Mouse (Mus musculus) hindbrain, embryonic 12.5 days (tissue): ENCODE data around the gene Mvb12b. TPM values are rescaled to one million over a fixed set of nuclear protein-coding genes. Genes with fewer than 3 reads are reported as not detected.

Experiments
- ATAC-seq: fragments of 200-750 bp; cut with Nextera tagmentation; 2 replicates; pipeline ENCODE4 v1.8.0; 2017; ENCODE audit warnings: moderate TSS enrichment; ENCODE audit not compliant: low FRiP score
- H3K27ac ChIP-seq: fragments of 300-500 bp; sonication (generic); 2 replicates; pipeline ENCODE4 v1.5.1; 2016; ENCODE audit warnings: mild to moderate bottlenecking
- H3K27me3 ChIP-seq: fragments of 300-500 bp; sonication (generic); 2 replicates; pipeline ENCODE4 v1.6.1; 2016; ENCODE audit warnings: mild to moderate bottlenecking
- H3K36me3 ChIP-seq: fragments of 300-500 bp; sonication (generic); 2 replicates; pipeline ENCODE4 v1.6.1; 2016; ENCODE audit warnings: mild to moderate bottlenecking
- H3K4me1 ChIP-seq: fragments of 300-500 bp; sonication (generic); 2 replicates; pipeline ENCODE4 v1.6.1; 2016
- H3K4me2 ChIP-seq: fragments of 300-500 bp; sonication (generic); replicated peaks from 2 replicates; pipeline ENCODE4 v1.6.1; 2016; ENCODE audit warnings: mild to moderate bottlenecking
- H3K4me3 ChIP-seq: fragments of 300-500 bp; sonication (generic); 2 replicates; pipeline ENCODE4 v1.5.1; 2016; ENCODE audit warnings: mild to moderate bottlenecking
- H3K9ac ChIP-seq: fragments of 300-500 bp; sonication (generic); 2 replicates; pipeline ENCODE4 v1.6.1; 2016; ENCODE audit warnings: mild to moderate bottlenecking, moderate library complexity
- H3K9me3 ChIP-seq: fragments of 300-500 bp; sonication (generic); replicated peaks from 2 replicates; pipeline ENCODE4 v1.6.1; 2016; ENCODE audit warnings: mild to moderate bottlenecking
- WGBS: fragments of 180-500 bp; shearing (Covaris S2); methylation state at CpG from one replicate; pipeline ENCODE4 v1.1.7; 2016; 5-methylcytosine and 5-hydroxymethylcytosine counted together
- polyA plus RNA-seq: library from polyadenylated mRNA; unstranded; fragments of >200 nt; fragmentation: Nextera tagmentation; extraction: Ambion mirVana; gene quantifications from 2 replicates; pipeline ENCODE4 v1.2.1, GENCODE M21; 2016

Mvb12b gene
- polyA plus RNA-seq, 1 experiment from 2014 or later = 58.9 TPM

DNA sequence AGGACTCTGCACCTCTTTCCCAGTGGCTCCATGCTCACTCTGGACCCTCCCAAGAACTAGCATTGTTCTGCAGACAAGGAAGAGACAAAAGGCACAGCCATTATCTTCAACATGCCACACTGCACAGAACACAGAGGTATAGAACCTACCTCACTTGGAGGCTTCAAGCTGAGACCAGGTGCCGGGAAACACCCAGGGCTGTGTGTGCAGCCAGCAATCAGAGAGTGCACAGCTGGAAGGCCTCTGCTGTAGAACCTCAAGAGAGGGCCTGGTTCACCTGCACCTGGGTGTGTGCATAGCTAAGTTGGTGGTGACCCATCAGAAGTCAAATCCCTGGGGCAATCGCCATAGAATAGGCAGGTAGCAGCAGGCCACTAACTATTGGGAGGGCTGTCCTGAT lies 8.5 kb downstream of the Mvb12b start:
- H3K36me3 ChIP-seq = no peaks in the 10 kb centered on the region
- H3K27me3 ChIP-seq = no peaks in the 10 kb centered on the region
- peak overlapping the region; percentile 99 for H3K27ac ChIP-seq
- peaks cover 75% of the 10 kb centered on the region for H3K4me1 ChIP-seq
- no peak overlapping the region for H3K4me3 ChIP-seq
- H3K9ac ChIP-seq = 0 out of 2 replicates have a peak overlapping the region, but pooled peaks have one; percentile 33
- no peaks in the 10 kb centered on the region for H3K9me3 ChIP-seq
- no peak for ATAC-seq
- WGBS = 63% methylated on average over 2 of the region's 2 CpGs
- no peak overlapping the region for H3K4me2 ChIP-seq

GRCm38 (mm10) chr2:33878437-33878836 lies 9.3 kb downstream of the Mvb12b start:
- Histone ChIP-seq H3K27ac (peak overlapping the region; percentile 99), H3K27me3 (no peaks in the 10 kb centered on the region), H3K4me2 (no peak overlapping the region), H3K4me1 (peaks cover 75% of the 10 kb centered on the region), H3K9ac (peak overlapping the region; percentile 33), H3K4me3 (no peak overlapping the region), H3K36me3 (peaks cover 7% of the 10 kb centered on the region), H3K9me3 (no peaks in the 10 kb centered on the region)
- ATAC-seq = no peak; the same call in 1 of the 2 replicates
- WGBS = 21% methylated on average over 11 of the region's 11 CpGs

DNA sequence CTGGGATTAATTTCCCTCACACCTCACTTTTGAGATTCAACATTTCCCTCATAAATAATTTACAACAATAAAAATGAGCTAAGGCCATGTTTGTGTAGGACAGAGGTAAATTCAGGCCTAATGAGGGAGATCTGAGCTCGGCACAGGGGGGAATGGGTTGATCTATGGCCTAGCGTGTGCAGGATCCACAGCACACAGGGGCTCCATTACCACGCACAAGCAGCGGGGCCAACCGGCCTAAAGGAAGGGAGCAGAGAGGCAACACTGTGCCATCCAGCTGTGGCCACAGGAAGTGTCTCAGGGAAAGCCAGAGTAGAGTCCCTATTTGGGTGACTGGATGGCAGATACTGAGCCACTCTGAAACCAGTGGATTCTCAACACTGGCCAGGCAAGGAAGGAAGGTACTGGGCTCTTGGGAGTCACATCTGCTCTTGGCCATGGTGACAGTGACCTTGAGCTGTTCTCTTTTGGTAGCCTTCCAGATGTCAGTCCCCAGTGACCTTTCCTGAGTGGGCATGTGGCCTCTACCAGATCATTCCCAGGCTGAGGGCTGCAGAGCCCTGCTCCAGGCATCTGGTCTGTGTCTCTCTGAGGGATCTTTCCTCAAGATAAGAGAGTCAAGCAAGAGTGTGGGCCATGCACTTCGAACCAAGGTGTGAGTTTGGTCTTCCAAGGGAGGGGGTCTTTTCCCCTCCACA lies 9.9 kb downstream of the Mvb12b start:
- Histone ChIP-seq H3K36me3 (peaks cover 13% of the 10 kb centered on the region), H3K27me3 (no peaks in the 10 kb centered on the region), H3K27ac (peak overlapping the region; percentile 99), H3K4me2 (no peak overlapping the region), H3K9ac (0 out of 2 replicates have a peak overlapping the region, but pooled peaks have one; percentile 23), H3K9me3 (no peaks in the 10 kb centered on the region), H3K4me3 (no peak overlapping the region), H3K4me1 (peaks cover 77% of the 10 kb centered on the region)
- 64% methylated on average over 6 of the region's 6 CpGs for WGBS
- no peak for ATAC-seq

DNA sequence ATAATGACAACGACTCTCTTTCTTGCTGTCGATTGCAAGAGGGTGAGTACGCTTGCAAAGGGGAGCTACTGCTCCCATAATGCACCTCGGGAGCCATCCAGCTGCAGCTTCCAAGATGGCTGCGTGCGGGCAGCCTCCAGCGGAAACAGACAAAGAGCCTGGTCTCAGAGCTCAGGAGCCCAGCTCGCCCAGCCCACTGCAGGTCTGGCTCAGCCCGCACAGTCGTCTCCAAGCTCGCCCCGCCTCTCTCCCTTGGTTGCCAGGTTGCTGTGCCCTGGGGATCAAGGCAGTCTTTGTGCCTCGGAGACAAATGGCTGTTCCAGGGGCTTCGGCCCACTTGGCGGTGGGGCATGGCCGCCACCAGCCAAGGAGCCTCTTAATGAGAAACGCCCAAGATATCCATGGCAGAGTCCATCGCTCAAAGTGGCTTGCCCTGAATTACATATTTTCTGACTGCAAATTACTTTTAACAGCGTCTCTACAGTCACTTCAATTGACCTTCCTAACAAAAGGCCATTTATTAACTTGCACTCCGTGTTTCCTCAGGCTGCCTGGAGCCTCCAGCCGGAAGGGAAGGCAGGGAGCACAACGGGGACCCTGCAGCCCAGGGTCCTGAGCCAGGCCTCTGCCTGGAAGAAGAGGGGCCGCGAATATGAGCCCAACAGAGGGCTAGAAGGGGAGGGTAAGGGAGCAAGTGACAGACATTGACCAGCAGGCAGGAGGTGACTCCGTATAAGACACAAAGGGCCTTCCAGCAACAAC lies 11.0 kb downstream of the Mvb12b start:
- H3K4me3 ChIP-seq = no peak overlapping the region
- no peaks in the 10 kb centered on the region for H3K9me3 ChIP-seq
- H3K27ac ChIP-seq = peak overlapping the region; percentile 99
- WGBS = 7% methylated on average over 25 of the region's 25 CpGs
- H3K4me2 ChIP-seq = peak overlapping the region; percentile 34
- H3K27me3 ChIP-seq = no peaks in the 10 kb centered on the region
- peaks cover 24% of the 10 kb centered on the region for H3K36me3 ChIP-seq
- H3K4me1 ChIP-seq = peaks cover 74% of the 10 kb centered on the region
- H3K9ac ChIP-seq = peak overlapping the region; percentile 51
- ATAC-seq = peak; percentile 93

DNA sequence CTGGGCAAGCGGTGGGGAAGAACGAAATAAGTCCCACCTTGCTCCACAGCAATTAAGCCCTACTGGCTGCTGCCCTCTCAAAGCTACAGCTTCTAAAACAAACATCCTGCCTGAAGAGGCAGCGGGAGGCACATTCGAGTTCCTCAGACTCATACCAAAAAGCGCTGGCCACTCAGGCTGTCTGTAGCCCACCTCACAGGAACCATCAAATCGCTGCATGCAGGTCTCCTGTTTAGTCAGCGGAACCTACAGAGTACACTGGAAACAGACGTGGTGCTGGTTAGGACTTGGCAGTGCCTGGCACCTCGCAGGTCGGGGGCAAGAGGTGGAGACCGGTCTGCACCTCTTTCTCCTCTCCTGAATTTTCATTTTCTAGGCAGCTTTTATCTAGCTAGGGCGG lies 12.2 kb downstream of the Mvb12b start:
- H3K9me3 ChIP-seq = no peaks in the 10 kb centered on the region
- no peak for ATAC-seq
- no peak overlapping the region for H3K4me2 ChIP-seq
- no peaks in the 10 kb centered on the region for H3K27me3 ChIP-seq
- H3K9ac ChIP-seq = 0 out of 2 replicates have a peak overlapping the region, but pooled peaks have one; percentile 35
- no peak overlapping the region for H3K4me3 ChIP-seq
- peaks cover 34% of the 10 kb centered on the region for H3K36me3 ChIP-seq
- H3K27ac ChIP-seq = peak overlapping the region; percentile 99
- 68% methylated on average over 12 of the region's 12 CpGs for WGBS
- H3K4me1 ChIP-seq = peaks cover 70% of the 10 kb centered on the region

GRCm38 (mm10) chr2:33874856-33875576 lies 12.7 kb downstream of the Mvb12b start:
- peak overlapping the region; percentile 13; the same call in 1 of the 2 replicates for H3K9ac ChIP-seq
- H3K9me3 ChIP-seq = no peaks in the 10 kb centered on the region
- H3K36me3 ChIP-seq = peaks cover 34% of the 10 kb centered on the region
- H3K4me1 ChIP-seq = peaks cover 65% of the 10 kb centered on the region
- ATAC-seq = no peak
- no peaks in the 10 kb centered on the region for H3K27me3 ChIP-seq
- H3K27ac ChIP-seq = peak overlapping the region; percentile 99
- 64% methylated on average over 10 of the region's 10 CpGs for WGBS
- no peak overlapping the region for H3K4me2 ChIP-seq
- no peak overlapping the region for H3K4me3 ChIP-seq

DNA sequence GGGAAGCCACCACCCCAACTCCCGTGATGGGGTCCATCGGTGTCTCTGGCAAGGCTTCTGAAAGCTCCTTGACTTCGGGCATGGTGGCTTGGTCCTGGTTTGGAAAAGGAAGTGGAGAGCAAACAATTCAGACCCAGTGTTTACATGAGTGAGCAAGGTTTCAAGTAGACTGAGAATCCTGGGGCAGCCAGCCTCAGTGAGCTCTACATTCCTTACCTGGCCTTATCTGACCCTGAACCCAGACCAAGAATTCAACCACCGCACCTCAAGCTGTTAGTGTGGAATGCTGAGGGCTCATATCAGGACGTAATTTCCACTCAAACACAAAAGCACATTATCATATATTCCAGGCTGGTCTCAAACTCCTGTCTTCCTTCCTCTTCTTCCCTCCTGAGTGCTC lies 13.4 kb downstream of the Mvb12b start:
- ATAC-seq = no peak
- Histone ChIP-seq H3K4me2 (no peak overlapping the region), H3K27me3 (no peaks in the 10 kb centered on the region), H3K4me1 (peaks cover 62% of the 10 kb centered on the region), H3K4me3 (no peak overlapping the region), H3K36me3 (peaks cover 34% of the 10 kb centered on the region), H3K27ac (peak overlapping the region; percentile 99; the same call in 1 of the 2 replicates), H3K9ac (no peak overlapping the region), H3K9me3 (no peaks in the 10 kb centered on the region)
- whole genome bisulfite sequencing = 89% methylated on average over 5 of the region's 5 CpGs

GRCm38 (mm10) chr2:33873501-33873900 lies 14.2 kb downstream of the Mvb12b start:
- Histone ChIP-seq H3K4me3 (no peak overlapping the region), H3K27me3 (no peaks in the 10 kb centered on the region), H3K9me3 (no peaks in the 10 kb centered on the region), H3K9ac (no peak overlapping the region), H3K27ac (peak overlapping the region; percentile 32; the same call in 1 of the 2 replicates), H3K4me1 (peaks cover 58% of the 10 kb centered on the region), H3K4me2 (no peak overlapping the region), H3K36me3 (peaks cover 37% of the 10 kb centered on the region)
- WGBS = 93% methylated on average over 8 of the region's 8 CpGs
- no peak for ATAC-seq

GRCm38 (mm10) chr2:33872841-33873271 lies 14.9 kb downstream of the Mvb12b start:
- H3K4me3 ChIP-seq = no peak overlapping the region
- no peak for ATAC-seq
- H3K9ac ChIP-seq = no peak overlapping the region
- 0 out of 2 replicates have a peak overlapping the region, but pooled peaks have one; percentile 7 for H3K27ac ChIP-seq
- peaks cover 37% of the 10 kb centered on the region for H3K36me3 ChIP-seq
- H3K4me1 ChIP-seq = peaks cover 57% of the 10 kb centered on the region
- H3K9me3 ChIP-seq = no peaks in the 10 kb centered on the region
- H3K4me2 ChIP-seq = no peak overlapping the region
- no peaks in the 10 kb centered on the region for H3K27me3 ChIP-seq
- WGBS = 66% methylated on average over 8 of the region's 8 CpGs

GRCm38 (mm10) chr2:33871181-33871520 lies 16.6 kb downstream of the Mvb12b start:
- H3K4me2 ChIP-seq = no peak overlapping the region
- 81% methylated on average over 4 of the region's 4 CpGs for WGBS
- peaks cover 37% of the 10 kb centered on the region for H3K36me3 ChIP-seq
- no peak overlapping the region for H3K4me3 ChIP-seq
- no peak overlapping the region for H3K9ac ChIP-seq
- no peak for ATAC-seq
- H3K27ac ChIP-seq = no peak overlapping the region
- H3K27me3 ChIP-seq = no peaks in the 10 kb centered on the region
- H3K4me1 ChIP-seq = peaks cover 43% of the 10 kb centered on the region
- no peaks in the 10 kb centered on the region for H3K9me3 ChIP-seq

- H3K4me1 ChIP-seq = peaks cover 39% of the 10 kb centered on the region
- ATAC-seq = no peak
These were observed 17.2 kb downstream of the Mvb12b start for GRCm38 (mm10) chr2:33870369-33871180.

More at GRCm38 (mm10) chr2:33870369-33871180, 17.2 kb downstream of the Mvb12b start:
- 57% methylated on average over 17 of the region's 17 CpGs for WGBS
- H3K4me3 ChIP-seq = no peak overlapping the region
- no peak overlapping the region for H3K27ac ChIP-seq
- no peaks in the 10 kb centered on the region for H3K9me3 ChIP-seq
- no peak overlapping the region for H3K9ac ChIP-seq
- no peak overlapping the region for H3K4me2 ChIP-seq
- no peaks in the 10 kb centered on the region for H3K27me3 ChIP-seq
- H3K36me3 ChIP-seq = peaks cover 37% of the 10 kb centered on the region
